ENCODE assay signal across 8 mouse cellular contexts in the genomic region with DNA sequence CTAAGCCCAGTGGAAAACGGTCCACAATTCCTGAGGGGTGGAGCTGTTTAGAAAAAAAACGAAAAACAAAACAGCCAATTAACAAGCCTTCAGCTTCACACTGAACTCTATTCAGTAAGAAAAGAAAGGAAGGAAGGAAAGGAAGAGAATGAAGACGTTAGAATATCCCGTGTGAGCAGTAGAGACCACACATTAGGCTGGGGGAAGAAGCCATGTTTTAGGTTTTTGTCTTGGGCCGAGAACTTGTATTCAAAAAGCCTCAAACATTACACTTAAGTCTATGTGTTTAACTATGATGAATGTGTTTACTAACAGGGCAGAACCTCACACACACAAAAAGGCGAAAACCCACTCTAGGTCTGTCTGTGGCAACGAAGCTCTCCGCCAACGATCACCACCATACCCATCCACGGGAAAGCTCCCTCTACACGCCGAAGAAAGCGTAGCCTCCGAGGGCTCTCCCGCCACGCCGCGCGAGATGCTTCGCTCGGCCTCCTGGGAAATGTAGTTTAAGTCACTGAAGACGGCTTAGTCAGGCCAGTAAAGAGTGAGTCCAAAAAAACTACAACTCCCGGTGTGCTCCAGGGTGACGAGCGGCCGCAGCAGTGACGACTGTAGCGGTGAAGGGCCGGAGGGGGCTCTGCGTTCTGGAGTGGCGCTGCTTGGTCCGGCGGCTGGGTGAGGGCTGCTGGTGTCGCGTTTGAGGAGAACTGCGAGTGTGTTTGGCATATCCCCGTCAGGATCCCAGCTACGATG. TPM values are rescaled to one million over a fixed set of nuclear protein-coding genes. Genes with fewer than 3 reads are reported as not detected.
DNase-seq lines count a peak whose midpoint lies in the region; ATAC-seq and TF ChIP-seq lines count a peak whose summit lies in the region.

No protein-coding gene starts in this region.

- H3K36me3 ChIP-seq in C2C12 (ENCODE audit: control insufficient read depth, insufficient read depth) = peaks cover 1% of the 10 kb centered on the region
- peaks cover 4% of the 10 kb centered on the region for H3K36me3 ChIP-seq in erythroblast, embryonic 14.5 days (ENCODE audit: control insufficient read depth)
- H3K36me3 ChIP-seq in heart, embryonic 11.5 days (ENCODE audit: control insufficient read depth, insufficient read depth, low read length) = no peaks in the 10 kb centered on the region
- no peaks in the 10 kb centered on the region for H3K36me3 ChIP-seq in kidney, embryonic 16.5 days (ENCODE audit: insufficient read depth, low read length)
- no peaks in the 10 kb centered on the region for H3K36me3 ChIP-seq in liver, adult 2 months (ENCODE audit: control insufficient read depth, insufficient read depth, low read length)
- H3K36me3 ChIP-seq in myocyte (ENCODE audit: control insufficient read depth, insufficient read depth) = no peaks in the 10 kb centered on the region
- no peaks in the 10 kb centered on the region for H3K36me3 ChIP-seq in splenic B cell, adult 2 months (ENCODE audit: control insufficient read depth, insufficient read depth, low read length, poor library complexity, severe bottlenecking)

- H3K4me3 ChIP-seq in C2C12 (ENCODE audit: insufficient read depth, poor library complexity, severe bottlenecking) (peak overlapping the region; percentile 49), myocyte (peak overlapping the region; percentile 66)
- H3K4me3 ChIP-seq in erythroblast, embryonic 14.5 days (replicated peaks) = peak overlapping the region; percentile 65
- H3K4me3 ChIP-seq in heart, embryonic 11.5 days (ENCODE audit: low read depth, low read length) = peak overlapping the region; percentile 68
- H3K4me3 ChIP-seq in kidney, embryonic 16.5 days (ENCODE audit: low read length) = peak overlapping the region; percentile 86
- H3K4me3 ChIP-seq in liver, adult 2 months (ENCODE audit: insufficient read depth, low read depth, low read length) = peak overlapping the region; percentile 74

- peak; percentile 100 for ATAC-seq in heart, embryonic 11.5 days (replicated peaks; ENCODE audit: insufficient number of reproducible peaks, low FRiP score, low TSS enrichment)
- peak; percentile 100 for ATAC-seq in kidney, embryonic 16.5 days (ENCODE audit: low FRiP score, low TSS enrichment)

- peak; percentile 74; the same call in 1 of the 2 replicates for TF ChIP-seq POLR2A in brain, embryonic 14.5 days (IDR thresholded peaks at IDR 0.05; ENCODE audit: borderline replicate concordance, extremely low read depth, insufficient read depth, insufficient read length, poor library complexity, severe bottlenecking)
- peak; percentile 80 for TF ChIP-seq POLR2A in liver, adult 2 months (IDR thresholded peaks at IDR 0.05; ENCODE audit: extremely low read depth, insufficient read depth, low read length)
- peak; percentile 85 for TF ChIP-seq POLR2A in myocyte (IDR thresholded peaks at IDR 0.05; ENCODE audit: insufficient read length, low read depth)

- peaks cover 41% of the 10 kb centered on the region for H3K79me3 ChIP-seq in C2C12 (ENCODE audit: low read depth)

- H3ac ChIP-seq in C2C12 (ENCODE audit: control insufficient read depth, insufficient read length, low read depth) = peak overlapping the region; percentile 71
- H3ac ChIP-seq in myocyte (ENCODE audit: control insufficient read depth, insufficient read length) = peak overlapping the region; percentile 91

- peak overlapping the region; percentile 89 for H3K27ac ChIP-seq in heart, embryonic 11.5 days (ENCODE audit: low read depth, low read length)
- peak overlapping the region; percentile 87 for H3K27ac ChIP-seq in kidney, embryonic 16.5 days (ENCODE audit: low read length)
- peak overlapping the region; percentile 64 for H3K27ac ChIP-seq in liver, adult 2 months (replicated peaks; ENCODE audit: insufficient read depth, low read depth, low read length)

- H3K79me2 ChIP-seq in C2C12 (ENCODE audit: control insufficient read depth, insufficient read depth) = peaks cover 47% of the 10 kb centered on the region
- H3K79me2 ChIP-seq in liver, adult 2 months (ENCODE audit: control insufficient read depth, insufficient read depth, low read length) = peaks cover 5% of the 10 kb centered on the region; the same call in 1 of the 2 replicates
- peaks cover 43% of the 10 kb centered on the region for H3K79me2 ChIP-seq in myocyte (ENCODE audit: control insufficient read depth, insufficient read depth)

- peak overlapping the region; percentile 88 for H3K9ac ChIP-seq in heart, embryonic 11.5 days (ENCODE audit: low read depth, low read length)
- peak overlapping the region; percentile 90 for H3K9ac ChIP-seq in kidney, embryonic 16.5 days (replicated peaks; ENCODE audit: low read length)
- peak overlapping the region; percentile 76 for H3K9ac ChIP-seq in liver, adult 2 months (ENCODE audit: low read depth, low read length)

- no peak for TF ChIP-seq CTCF in C2C12 (IDR thresholded peaks at IDR 0.05; ENCODE audit: control insufficient read depth, insufficient read depth, insufficient read length)
- TF ChIP-seq CTCF in brain, embryonic 14.5 days (IDR thresholded peaks at IDR 0.05; ENCODE audit: borderline replicate concordance, extremely low read depth, insufficient read depth, insufficient read length) = peak; percentile 46; the same call in 1 of the 2 replicates
- 0 out of 2 replicates have a peak, but pooled peaks have one; percentile 32 for TF ChIP-seq CTCF in liver, adult 2 months (IDR thresholded peaks at IDR 0.05; ENCODE audit: low read depth, low read length)

- H3K27me3 ChIP-seq in C2C12 (ENCODE audit: control insufficient read depth, insufficient read depth, insufficient read length) (no peaks in the 10 kb centered on the region), myocyte (ENCODE audit: control insufficient read depth, insufficient read depth, insufficient read length) (peaks cover 9% of the 10 kb centered on the region)
- H3K27me3 ChIP-seq in erythroblast, embryonic 14.5 days (ENCODE audit: control insufficient read depth) = peaks cover 13% of the 10 kb centered on the region
- no peaks in the 10 kb centered on the region for H3K27me3 ChIP-seq in heart, embryonic 11.5 days (ENCODE audit: control insufficient read depth, insufficient read depth, low read length)
- no peaks in the 10 kb centered on the region for H3K27me3 ChIP-seq in kidney, embryonic 16.5 days (ENCODE audit: insufficient read depth, low read length)
- H3K27me3 ChIP-seq in liver, adult 2 months (ENCODE audit: control insufficient read depth, insufficient read depth, low read length) = no peaks in the 10 kb centered on the region
- no peaks in the 10 kb centered on the region for H3K27me3 ChIP-seq in splenic B cell, adult 2 months (ENCODE audit: control insufficient read depth, insufficient read depth, low read length, poor library complexity, severe bottlenecking)

- no peaks in the 10 kb centered on the region for H3K9me3 ChIP-seq in erythroblast, embryonic 14.5 days (ENCODE audit: control insufficient read depth, low read length)
- H3K9me3 ChIP-seq in heart, embryonic 11.5 days (replicated peaks; ENCODE audit: control insufficient read depth, low read length) = no peaks in the 10 kb centered on the region
- H3K9me3 ChIP-seq in kidney, embryonic 16.5 days (ENCODE audit: low read length) = no peaks in the 10 kb centered on the region

- peak overlapping the region; percentile 71 for H3K4me2 ChIP-seq in heart, embryonic 11.5 days
- peak overlapping the region; percentile 73 for H3K4me2 ChIP-seq in kidney, embryonic 16.5 days (replicated peaks; ENCODE audit: low read depth, low read length)
- H3K4me2 ChIP-seq in myocyte (ENCODE audit: low read depth) = peak overlapping the region; percentile 70

- peak; percentile 99 for DNase-seq in brain, embryonic 14.5 days (ENCODE audit: low read depth)
- DNase-seq in liver, adult 2 months (ENCODE audit: extremely low read depth, low read depth, low spot score) = peak; percentile 91
- peak; percentile 98 for DNase-seq in splenic B cell, adult 2 months (ENCODE audit: low read depth, low spot score)

- peaks cover 48% of the 10 kb centered on the region for H3K4me1 ChIP-seq in erythroblast, embryonic 14.5 days (ENCODE audit: control insufficient read depth)
- peaks cover 9% of the 10 kb centered on the region; the same call in 1 of the 2 replicates for H3K4me1 ChIP-seq in heart, embryonic 11.5 days (ENCODE audit: control insufficient read depth, insufficient read depth, low read length)
- H3K4me1 ChIP-seq in kidney, embryonic 16.5 days (ENCODE audit: insufficient read depth, low read length) = peaks cover 17% of the 10 kb centered on the region
- H3K4me1 ChIP-seq in liver, adult 2 months (ENCODE audit: control insufficient read depth, insufficient read depth, low read length) = peaks cover 5% of the 10 kb centered on the region; the same call in 1 of the 2 replicates

- WGBS in heart, embryonic 11.5 days (ENCODE audit: insufficient replicate concordance) = under 1% methylated on average over 38 of the region's 38 CpGs
- under 1% methylated on average over 38 of the region's 38 CpGs for WGBS in kidney, embryonic 16.5 days
- under 1% methylated on average over 38 of the region's 38 CpGs for WGBS in liver, adult 2 months

RNA-seq across cellular contexts. Expression of a gene that starts 8.5 kb away (rescaled TPM):
- polyA plus RNA-seq in C2C12 (2012; fragmentation: generic; extraction: Trizol) (18.4 TPM), myocyte (2012; fragmentation: generic; extraction: Trizol) (9.3 TPM)
- 0.93 and 1.7 TPM in 2 replicates for polyA plus RNA-seq in brain, embryonic 14.5 days (2012; rRNA removed)
- polyA plus RNA-seq in erythroblast, embryonic 14.5 days (2012) = 0.03 and 0.33 TPM in 2 replicates
- 0.76 TPM in 1 of 2 replicates, not detected in the other for polyA plus RNA-seq in heart, embryonic 11.5 days (2014; fragmentation: Nextera tagmentation; extraction: Ambion mirVana)
- polyA plus RNA-seq in kidney, embryonic 16.5 days (2015; fragmentation: Nextera tagmentation; extraction: Ambion mirVana) = 1.1 and 2.7 TPM in 2 replicates
- 0.13 and 0.28 TPM in 2 replicates for total RNA-seq in liver, adult 2 months (2014; rRNA removed)
- polyA plus RNA-seq in liver, adult 2 months (2012; rRNA removed) = 0.39 and 0.52 TPM in 2 replicates

RNA-seq across cellular contexts. Expression of a gene that starts 53.7 kb away (rescaled TPM):
- polyA plus RNA-seq in C2C12 (2012; fragmentation: generic; extraction: Trizol) (97.2 TPM), myocyte (2012; fragmentation: generic; extraction: Trizol) (69.7 TPM)
- 197 and 225 TPM in 2 replicates for polyA plus RNA-seq in brain, embryonic 14.5 days (2012; rRNA removed)
- polyA plus RNA-seq in erythroblast, embryonic 14.5 days (2012) = 4.2 and 5.1 TPM in 2 replicates
- 191 and 215 TPM in 2 replicates for polyA plus RNA-seq in heart, embryonic 11.5 days (2014; fragmentation: Nextera tagmentation; extraction: Ambion mirVana)
- 266 and 275 TPM in 2 replicates for polyA plus RNA-seq in kidney, embryonic 16.5 days (2015; fragmentation: Nextera tagmentation; extraction: Ambion mirVana)
- 38.1 and 44.8 TPM in 2 replicates for total RNA-seq in liver, adult 2 months (2014; rRNA removed)
- polyA plus RNA-seq in liver, adult 2 months (2012; rRNA removed) = 30.4 and 32.1 TPM in 2 replicates

RNA-seq across cellular contexts. Expression of a gene that starts 54.3 kb away (rescaled TPM):
- 0.08 TPM for polyA plus RNA-seq in C2C12 (2012; fragmentation: generic; extraction: Trizol)
- 19.9 and 23.1 TPM in 2 replicates for polyA plus RNA-seq in brain, embryonic 14.5 days (2012; rRNA removed)
- 3.3 and 3.7 TPM in 2 replicates for polyA plus RNA-seq in erythroblast, embryonic 14.5 days (2012)
- polyA plus RNA-seq in heart, embryonic 11.5 days (2014; fragmentation: Nextera tagmentation; extraction: Ambion mirVana) = 33.2 and 45.1 TPM in 2 replicates
- 18.6 and 18.9 TPM in 2 replicates for polyA plus RNA-seq in kidney, embryonic 16.5 days (2015; fragmentation: Nextera tagmentation; extraction: Ambion mirVana)
- 34.8 and 50.0 TPM in 2 replicates for total RNA-seq in liver, adult 2 months (2014; rRNA removed)
- 11.5 and 16.0 TPM in 2 replicates for polyA plus RNA-seq in liver, adult 2 months (2012; rRNA removed)
- polyA plus RNA-seq in myocyte (2012; fragmentation: generic; extraction: Trizol) = 0.11 TPM

Comparison
In these comparisons a context has a peak if more than half of its experiments do, and no peak if none do; other contexts are left out.
1. Peak in every context shown above with its lines: DNase-seq, ATAC-seq, H3K4me3 ChIP-seq and H3K27ac ChIP-seq.